Mouse (Mus musculus): Measurements from ENCODE around the gene Camk1g.

Camk1g gene

DNA sequence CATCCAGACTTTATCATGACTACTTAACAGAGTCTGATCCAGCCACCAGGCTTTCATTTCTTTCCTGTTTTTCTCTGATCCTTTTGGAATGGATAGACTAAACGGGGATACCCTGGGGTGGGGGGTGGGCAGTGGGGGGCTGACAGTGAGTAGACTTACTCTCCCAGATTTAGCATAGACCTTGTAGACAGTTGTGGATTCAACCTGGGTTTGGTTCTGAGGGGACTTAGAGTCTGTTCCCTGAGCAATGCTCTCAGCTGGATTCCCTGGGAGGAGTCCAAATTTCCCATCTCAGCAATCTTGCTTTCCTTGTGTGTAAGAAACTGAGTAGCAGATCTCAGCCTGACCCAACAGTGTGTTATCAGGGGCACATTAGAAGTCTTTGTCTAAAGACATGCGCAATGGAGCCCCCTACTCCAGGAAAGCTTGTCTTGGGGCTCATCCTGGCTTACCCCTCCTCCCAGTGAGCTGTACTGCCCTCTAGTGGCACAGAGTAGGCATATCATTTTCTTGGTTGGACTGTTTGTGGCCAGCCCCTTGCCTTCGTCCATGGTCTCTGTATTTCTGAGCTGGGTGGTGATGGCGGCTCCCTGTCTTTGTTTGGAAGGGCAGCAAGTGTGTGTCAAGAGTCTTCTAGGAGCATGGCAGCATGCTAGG, 6.5 kb upstream of the Camk1g start:
- DNase-seq (ENCODE audit: low spot score in 2 of 2): peak in 1 of 2 experiments; percentile 33

- DNase-seq (ENCODE audit: low spot score in 2 of 2): no peak
Observed at GRCm38 (mm10) chr1:193373906-193374413, 3.9 kb upstream of the Camk1g start.

GRCm38 (mm10) chr1:193369091-193369490, 1.0 kb downstream of the Camk1g start:
- no peak for DNase-seq (ENCODE audit: low spot score in 2 of 2)

DNA sequence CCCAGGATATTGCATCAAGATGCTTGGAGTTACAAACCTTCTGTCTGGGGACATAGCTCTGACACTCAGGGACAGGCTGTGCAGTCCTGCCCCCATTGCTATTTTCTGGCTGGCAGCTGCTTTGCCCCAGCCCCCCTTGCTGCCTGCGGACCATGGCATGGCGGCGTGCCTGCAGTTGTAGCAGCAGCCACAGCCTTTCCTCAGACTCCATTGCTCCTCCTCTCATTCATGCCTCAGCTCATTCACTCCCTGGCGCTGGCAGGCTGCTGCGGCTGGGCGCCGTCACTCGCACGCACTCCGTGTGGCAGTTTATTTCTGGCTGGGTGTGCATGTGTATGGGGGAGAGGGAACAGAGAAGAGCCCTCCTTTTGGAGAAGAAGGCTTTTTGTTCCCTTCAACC, 2.0 kb downstream of the Camk1g start:
- DNase-seq (ENCODE audit: low spot score in 2 of 2): no peak

DNA sequence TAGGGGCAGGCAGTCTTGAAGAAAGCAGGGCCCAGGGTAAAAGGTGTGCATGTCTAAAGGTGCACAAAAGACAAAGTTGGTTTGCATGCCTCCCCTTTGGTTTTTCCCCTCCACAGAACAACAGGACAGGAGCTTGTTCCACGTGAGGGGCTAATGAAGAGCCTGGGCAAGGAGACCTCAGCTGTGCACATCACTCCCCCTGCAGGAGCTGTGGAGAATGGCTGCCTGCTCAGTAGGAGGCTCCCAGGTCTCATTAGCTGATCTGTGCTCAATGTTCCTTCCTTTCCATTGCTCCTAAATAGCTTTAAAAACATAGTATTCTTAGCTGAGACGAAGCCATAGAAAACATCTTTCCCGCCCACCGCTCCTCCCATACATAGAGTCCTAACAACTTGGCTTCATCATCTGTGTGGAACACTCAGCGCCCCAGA, 6.3 kb downstream of the Camk1g start:
- peak in 1 of 2 experiments; percentile 33 for DNase-seq (ENCODE audit: low spot score in 2 of 2)

- no peak for DNase-seq (ENCODE audit: low spot score in 2 of 2)
Observed at GRCm38 (mm10) chr1:193362078-193362477, 8.0 kb downstream of the Camk1g start.

DNA sequence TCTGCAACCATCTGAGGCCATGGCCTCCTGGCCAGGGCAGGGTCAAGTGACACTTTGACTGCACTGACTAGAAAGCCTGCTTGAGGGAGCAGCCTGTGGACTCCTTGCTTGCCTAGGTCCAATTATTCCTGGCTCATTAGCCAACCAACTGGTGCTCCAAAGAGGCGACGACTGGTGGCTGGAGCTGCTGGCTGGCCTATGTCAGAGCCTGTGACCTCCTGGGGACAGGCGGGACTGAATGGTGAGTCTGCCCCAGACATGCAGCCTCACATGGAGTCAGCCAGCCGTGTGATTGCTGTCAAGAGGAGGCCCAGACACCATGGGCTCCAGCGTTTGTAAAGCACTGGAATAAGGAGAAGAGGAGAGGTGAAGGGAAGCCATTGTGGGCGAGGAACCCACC, 8.9 kb downstream of the Camk1g start:
- DNase-seq (ENCODE audit: low spot score in 2 of 2): no peak

GRCm38 (mm10) chr1:193359199-193359598, 10.9 kb downstream of the Camk1g start:
- no peak for DNase-seq (ENCODE audit: low spot score in 2 of 2)

GRCm38 (mm10) chr1:193351583-193351982, 18.5 kb downstream of the Camk1g start:
- no peak for DNase-seq (ENCODE audit: low spot score in 2 of 2)

DNA sequence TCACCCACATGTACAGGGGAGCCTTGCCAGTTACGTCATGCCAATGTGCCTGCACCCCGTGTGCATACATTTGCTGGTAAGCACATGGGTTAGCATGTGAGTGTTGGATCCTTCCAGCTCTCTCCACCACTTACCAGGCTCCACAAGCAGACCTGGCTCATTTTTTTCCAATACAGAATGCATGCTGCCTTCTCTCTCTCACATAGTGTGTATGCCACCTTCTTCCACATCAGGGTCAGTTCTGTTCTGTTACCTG, 19.6 kb downstream of the Camk1g start:
- no peak for DNase-seq (ENCODE audit: low spot score in 2 of 2)

- no peak for DNase-seq (ENCODE audit: low spot score in 2 of 2)
Observed at GRCm38 (mm10) chr1:193349702-193350545, 20.2 kb downstream of the Camk1g start.

DNA sequence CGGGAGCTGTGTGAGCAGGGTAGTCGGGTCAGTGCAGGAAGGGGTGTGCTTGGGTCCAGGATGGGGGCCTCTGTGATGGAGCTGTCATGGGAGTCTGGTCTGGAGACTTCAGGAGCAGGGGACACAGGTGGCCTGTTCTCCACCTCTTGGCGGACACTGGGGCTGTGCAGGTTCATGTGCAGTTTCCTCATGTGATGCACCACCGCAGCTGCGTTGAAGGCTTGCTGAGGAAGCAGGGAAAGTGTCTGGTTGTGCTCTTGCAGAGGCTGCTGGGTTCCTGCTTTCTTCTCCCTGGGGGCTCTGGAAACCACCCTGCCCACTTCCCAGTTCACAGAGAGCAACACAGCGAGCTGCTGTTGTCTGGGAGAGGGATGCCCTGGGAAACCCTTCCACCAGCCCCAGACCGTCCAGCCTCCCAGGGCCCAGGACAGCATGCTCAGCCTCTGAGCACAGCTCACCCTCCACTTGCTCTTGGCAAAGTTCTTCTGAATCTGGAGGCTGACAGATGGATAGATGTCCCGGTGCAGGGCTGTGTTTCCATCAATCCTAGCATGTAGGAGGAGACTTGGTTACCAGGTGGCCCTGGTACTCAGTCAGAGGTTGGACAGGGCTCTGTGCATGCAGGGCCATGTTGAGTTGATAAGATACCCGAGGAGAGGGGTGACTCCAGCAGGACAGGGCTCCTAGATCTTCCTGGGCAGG, 21.7 kb downstream of the Camk1g start:
- no peak for DNase-seq (ENCODE audit: low spot score in 2 of 2)

DNA sequence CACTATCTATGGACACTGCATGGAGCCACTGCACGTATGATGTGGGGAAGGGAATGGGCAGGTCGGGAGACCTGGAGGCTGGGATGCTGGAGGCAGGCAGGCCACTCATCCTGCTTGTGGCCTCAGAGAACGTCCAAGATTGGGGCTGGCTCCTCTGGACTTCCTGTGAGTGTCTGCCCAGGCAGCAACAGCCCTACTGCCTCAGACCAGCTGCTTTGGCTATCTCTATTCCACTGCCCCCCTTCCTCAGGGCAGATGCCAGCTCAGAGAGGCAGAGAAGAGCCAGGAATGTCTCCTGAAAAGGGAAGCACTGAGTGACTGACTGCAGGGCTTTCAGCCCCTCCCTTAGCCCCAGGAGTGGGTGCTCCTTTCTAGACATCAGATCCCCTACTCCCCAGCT, 23.2 kb downstream of the Camk1g start:
- no peak for DNase-seq (ENCODE audit: low spot score in 2 of 2)

DNA sequence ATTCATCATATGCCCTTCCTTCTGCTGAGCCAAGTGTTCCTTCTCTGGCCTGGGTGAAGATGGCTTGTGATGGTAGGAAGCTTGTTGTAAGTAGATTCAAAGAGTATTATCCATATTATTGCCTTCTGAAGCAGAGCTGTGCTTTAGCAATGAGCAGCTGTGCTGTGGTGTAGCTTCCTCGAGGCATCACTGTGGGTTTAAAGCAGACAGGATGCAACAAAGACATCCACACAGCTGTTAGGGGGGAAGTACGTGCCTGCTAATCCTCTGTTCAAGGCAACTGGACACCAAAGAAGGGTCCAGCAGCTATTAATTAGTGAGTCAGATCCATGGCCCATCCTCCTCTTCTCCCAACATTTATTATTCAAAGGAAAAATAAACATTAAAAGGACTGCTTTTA, 25.1 kb downstream of the Camk1g start:
- no peak for DNase-seq (ENCODE audit: low spot score in 2 of 2)

- no peak for DNase-seq (ENCODE audit: low spot score in 2 of 2)
Observed at GRCm38 (mm10) chr1:193343853-193344252, 26.2 kb downstream of the Camk1g start.

DNA sequence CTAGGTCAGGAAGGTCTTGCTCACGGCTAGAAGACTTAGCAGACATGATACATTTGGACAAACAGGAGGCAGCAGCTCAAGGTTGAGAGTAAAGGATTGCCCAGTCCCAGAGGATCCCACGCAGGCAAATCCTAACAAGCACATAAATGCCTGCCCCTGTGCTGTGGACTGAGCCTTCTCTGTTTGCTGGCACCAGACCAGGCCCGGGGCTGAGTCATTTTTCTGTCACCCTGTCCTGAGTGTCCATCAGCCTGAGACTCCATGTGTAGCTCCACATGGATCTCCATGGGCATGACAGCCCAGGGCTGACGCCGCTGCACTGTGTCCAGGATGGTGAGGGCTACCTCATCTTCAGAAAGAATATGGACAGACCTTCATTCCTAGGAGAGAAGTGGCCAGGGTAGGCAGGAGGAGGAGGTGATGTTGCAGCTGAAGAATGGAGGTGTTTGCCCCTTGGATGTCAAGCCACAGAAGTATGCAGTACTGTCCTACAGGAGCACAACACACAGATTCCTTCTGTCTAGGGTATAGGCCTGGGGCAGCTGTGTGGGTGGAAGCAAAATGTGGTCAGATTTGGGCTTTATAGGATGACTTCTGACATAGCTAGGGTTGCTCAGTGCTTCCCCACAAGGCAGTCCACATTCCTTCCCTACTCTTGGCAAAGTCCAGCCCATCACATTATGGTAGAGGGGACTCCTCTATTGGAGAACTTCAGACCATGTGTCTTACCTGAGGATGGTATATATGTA, 27.7 kb downstream of the Camk1g start:
- DNase-seq (ENCODE audit: low spot score in 2 of 2): no peak

GRCm38 (mm10) chr1:193338363-193338995, 31.6 kb downstream of the Camk1g start:
- no peak for DNase-seq (ENCODE audit: low spot score in 2 of 2)

DNA sequence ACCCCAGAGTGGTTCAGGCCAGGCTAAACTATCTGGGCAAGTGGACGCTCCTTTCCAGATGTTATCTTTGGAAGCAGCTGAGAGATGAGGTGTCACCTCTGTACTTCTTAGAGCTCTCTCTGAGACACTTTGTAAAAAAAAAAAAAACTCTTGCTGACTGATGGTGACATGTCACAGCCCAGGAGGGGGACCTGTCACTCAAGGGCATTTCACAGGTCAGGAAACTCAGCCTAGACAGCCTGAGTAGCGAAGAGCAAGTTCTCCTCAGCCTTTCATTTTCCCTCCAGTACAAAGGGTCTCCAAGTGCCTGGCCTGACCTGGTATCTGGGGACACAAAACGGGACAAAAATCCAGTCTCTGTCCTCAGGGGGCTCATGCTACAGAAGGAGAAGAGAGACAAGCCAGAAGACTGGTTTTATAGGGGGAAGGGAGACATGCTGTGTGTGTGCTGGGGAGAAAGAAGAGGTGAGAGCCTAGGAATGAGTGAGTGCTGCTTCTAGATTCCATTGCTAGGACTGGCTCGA, 32.2 kb downstream of the Camk1g start:
- DNase-seq (ENCODE audit: low spot score in 2 of 2): no peak

DNA sequence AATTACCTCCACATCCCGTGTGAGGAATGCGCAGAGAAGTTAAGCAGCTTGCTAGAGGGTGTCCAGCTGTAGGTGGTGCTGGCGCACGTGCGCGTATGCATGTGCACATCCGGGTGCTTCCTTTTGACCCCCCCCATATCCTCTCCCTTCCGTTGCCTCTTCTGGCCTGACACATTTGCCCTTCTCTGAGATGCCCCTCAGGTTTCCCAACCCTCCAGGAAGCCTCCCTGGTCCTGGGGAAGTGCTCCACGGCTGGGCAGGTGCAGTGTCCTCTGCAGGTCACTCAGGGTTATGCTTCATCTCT, 33.1 kb downstream of the Camk1g start:
- no peak for DNase-seq (ENCODE audit: low spot score in 2 of 2)

- DNase-seq (ENCODE audit: low spot score in 2 of 2): no peak
Observed at GRCm38 (mm10) chr1:193336122-193337017, 33.7 kb downstream of the Camk1g start.

Measured in spleen, postnatal 14 days (tissue).